Mouse (Mus musculus) ES-Bruce4 (cell line): ENCODE data around the gene Cuta.

Experiments
- CTCF ChIP-seq: IDR thresholded peaks from one replicate; pipeline ENCODE4 v1.8.1; 2011; ENCODE audit warnings: low read depth, low read length
- EP300 ChIP-seq: IDR thresholded peaks from 2 replicates; pipeline ENCODE4 v1.6.1; 2011; ENCODE audit warnings: low read depth, low read length; ENCODE audit not compliant: insufficient read depth

DNA sequence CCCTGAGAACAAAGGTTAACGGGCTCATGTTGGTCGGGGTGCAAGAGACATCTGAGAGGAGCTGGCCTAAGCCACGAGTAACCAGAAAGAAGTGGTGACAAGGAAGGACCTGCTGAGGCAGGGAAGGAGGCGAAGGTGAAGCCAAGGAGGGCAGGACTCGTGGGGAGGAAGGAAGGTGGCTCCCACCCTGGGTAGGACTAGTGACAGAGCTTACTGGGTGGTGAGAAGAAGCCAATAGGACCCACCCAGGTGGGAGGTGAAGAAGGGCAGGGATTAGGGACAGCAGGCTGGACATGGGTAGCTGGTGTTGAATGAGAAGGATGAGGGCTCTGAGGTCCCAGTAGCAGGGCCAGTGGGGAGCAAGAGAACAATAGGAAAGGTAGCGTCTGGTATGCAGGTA lies 13.8 kb upstream of the Cuta start:
- TF ChIP-seq CTCF (no peak), EP300 (no peak)
